Mouse (Mus musculus) heart, embryonic 14.5 days (tissue): Measurements from ENCODE around the gene Arap2. TPM values are rescaled to one million over a fixed set of nuclear protein-coding genes. Genes with fewer than 3 reads are reported as not detected.
"Not testable (repeated sequence)": the region's sequence is repeated elsewhere in the genome, so short reads cannot be mapped to it uniquely, and the experiment has no call there.

Experiments
- ATAC-seq: fragments of 200-750 bp; cut with Nextera tagmentation; 2 replicates; pipeline ENCODE4 v1.8.0; 2017; ENCODE audit warnings: low read depth, moderate TSS enrichment; ENCODE audit not compliant: insufficient number of reproducible peaks, insufficient read depth, low FRiP score
- H3K27ac ChIP-seq, 2 experiments: fragments of 200-500 bp in 1 of 2; fragments of 300-500 bp in 1 of 2; sonication (generic) in 1 of 2; replicated peaks in 1 of 2; 2 replicates each; pipeline ENCODE4 v1.5.1; 2012 to 2014; ENCODE audit warnings: low read depth in 2 of 2, low read length in 2 of 2, control low read depth in 1 of 2, mild to moderate bottlenecking in 1 of 2, mixed read lengths in 1 of 2; ENCODE audit not compliant: control insufficient read depth in 1 of 2, insufficient read depth in 1 of 2
- H3K27me3 ChIP-seq: fragments of 300-500 bp; sonication (generic); 2 replicates; pipeline ENCODE4 v1.6.1; 2014; ENCODE audit warnings: mild to moderate bottlenecking, low read length, control low read depth; ENCODE audit not compliant: control insufficient read depth, insufficient read depth
- H3K36me3 ChIP-seq: fragments of 300-500 bp; sonication (generic); 2 replicates; pipeline ENCODE4 v1.6.1; 2014; ENCODE audit warnings: mild to moderate bottlenecking, control low read depth, low read length, mixed read lengths; ENCODE audit not compliant: control insufficient read depth, insufficient read depth
- H3K4me1 ChIP-seq, 2 experiments: fragments of 200-500 bp in 1 of 2; fragments of 300-500 bp in 1 of 2; sonication (generic) in 1 of 2; 2 replicates each; pipeline ENCODE4 v1.6.1; 2012 to 2014; ENCODE audit warnings: low read length in 2 of 2, control low read depth in 1 of 2, mixed read lengths in 1 of 2; ENCODE audit not compliant: control insufficient read depth in 2 of 2, insufficient read depth in 2 of 2
- H3K4me2 ChIP-seq: fragments of 300-500 bp; sonication (generic); 2 replicates; pipeline ENCODE4 v1.6.1; 2014; ENCODE audit warnings: mild to moderate bottlenecking, low read length
- H3K4me3 ChIP-seq, 2 experiments: fragments of 200-500 bp in 1 of 2; fragments of 300-500 bp in 1 of 2; sonication (generic) in 1 of 2; 2 replicates each; pipeline ENCODE4 v1.5.1; 2012 to 2014; ENCODE audit warnings: low read length in 2 of 2, mild to moderate bottlenecking in 2 of 2, control low read depth in 1 of 2, low read depth in 1 of 2, moderate library complexity in 1 of 2; ENCODE audit not compliant: control insufficient read depth in 1 of 2, insufficient read depth in 1 of 2
- H3K9ac ChIP-seq: fragments of 300-500 bp; sonication (generic); 2 replicates; pipeline ENCODE4 v1.6.1; 2014; ENCODE audit warnings: mild to moderate bottlenecking, low read length
- H3K9me3 ChIP-seq: fragments of 300-500 bp; sonication (generic); 2 replicates; pipeline ENCODE4 v1.6.1; 2016; ENCODE audit warnings: low read length, control low read depth; ENCODE audit not compliant: control insufficient read depth
- WGBS: fragments of 180-500 bp; shearing (Covaris S2); extraction: QIAGEN DNeasy Blood & Tissue Kit; methylation state at CpG from one replicate; pipeline ENCODE4 v1.1.7; 2014; 5-methylcytosine and 5-hydroxymethylcytosine counted together
- polyA plus RNA-seq: library from polyadenylated mRNA; unstranded; fragments of >200 nt; fragmentation: Nextera tagmentation; extraction: Ambion mirVana; gene quantifications from 2 replicates; pipeline ENCODE4 v1.2.1, GENCODE M21; 2014

Gene Arap2
- polyA plus RNA-seq, 1 experiment from 2014 or later = 4.9 TPM

GRCm38 (mm10) chr5:62730573-62730972 is 35.4 kb downstream of the Arap2 start:
- H3K4me2 ChIP-seq, H3K4me3 ChIP-seq, H3K27ac ChIP-seq, H3K36me3 ChIP-seq, ATAC-seq, H3K4me1 ChIP-seq, H3K9me3 ChIP-seq, H3K27me3 ChIP-seq, H3K9ac ChIP-seq: not testable (repeated sequence)
- 62% methylated on average over 7 of the region's 7 CpGs for WGBS

DNA sequence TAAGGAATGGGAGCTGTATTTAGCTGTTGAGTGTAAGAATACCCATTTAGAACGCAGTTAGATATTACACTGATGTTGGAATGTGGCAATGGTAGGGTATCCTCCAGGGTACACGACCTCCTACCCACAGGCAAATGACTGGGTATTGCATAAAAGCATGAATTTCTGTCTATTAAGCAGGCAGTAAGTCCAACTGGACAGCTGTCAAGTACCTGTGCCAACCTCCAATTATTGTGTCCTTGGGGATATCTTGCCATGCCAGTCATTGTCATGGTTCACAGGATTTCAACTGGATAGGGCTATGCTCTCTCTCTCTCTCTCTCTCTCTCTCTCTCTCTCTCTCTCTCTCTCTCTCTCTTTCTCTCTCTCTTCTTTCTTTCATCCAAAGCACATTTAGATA is 40.4 kb downstream of the Arap2 start:
- H3K4me3 ChIP-seq = no peak overlapping the region
- H3K27ac ChIP-seq = no peak overlapping the region
- H3K4me1 ChIP-seq = no peaks in the 10 kb centered on the region
- no peaks in the 10 kb centered on the region for H3K9me3 ChIP-seq
- 77% methylated on average over 2 of the region's 2 CpGs for WGBS
- no peaks in the 10 kb centered on the region for H3K27me3 ChIP-seq
- H3K9ac ChIP-seq = no peak overlapping the region
- no peaks in the 10 kb centered on the region for H3K36me3 ChIP-seq
- no peak overlapping the region for H3K4me2 ChIP-seq
- no peak for ATAC-seq

- H3K27me3 ChIP-seq = no peaks in the 10 kb centered on the region
- 79% methylated on average over 3 of the region's 3 CpGs for WGBS
- no peaks in the 10 kb centered on the region for H3K4me1 ChIP-seq
- H3K4me3 ChIP-seq = no peak overlapping the region
- no peak overlapping the region for H3K27ac ChIP-seq
- no peak for ATAC-seq
- no peak overlapping the region for H3K4me2 ChIP-seq
- no peaks in the 10 kb centered on the region for H3K9me3 ChIP-seq
- H3K9ac ChIP-seq = no peak overlapping the region
- H3K36me3 ChIP-seq = no peaks in the 10 kb centered on the region
These were observed 42.5 kb downstream of the Arap2 start for GRCm38 (mm10) chr5:62723261-62724105.

DNA sequence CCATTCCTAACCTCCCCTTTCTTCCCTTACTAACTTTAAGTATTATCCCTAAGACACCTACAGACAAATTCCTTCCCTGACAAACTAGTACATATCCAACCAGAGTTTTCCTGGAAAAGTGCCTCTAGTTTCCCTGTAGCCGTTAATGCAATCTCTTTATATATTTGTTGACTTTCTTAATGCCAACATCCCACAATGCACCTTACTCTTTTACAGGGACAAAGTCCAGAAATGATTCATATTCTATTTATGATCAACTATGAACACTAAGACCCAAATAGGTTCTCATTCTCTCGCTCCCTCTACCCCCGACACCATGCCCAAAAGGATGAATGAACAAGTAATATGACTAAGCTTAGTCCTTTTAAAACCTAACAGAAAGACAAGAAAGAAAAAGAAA is 49.5 kb downstream of the Arap2 start:
- no peak overlapping the region for H3K4me3 ChIP-seq
- 80% methylated on average over 3 of the region's 3 CpGs for WGBS
- H3K27me3 ChIP-seq = no peaks in the 10 kb centered on the region
- no peaks in the 10 kb centered on the region for H3K4me1 ChIP-seq
- H3K27ac ChIP-seq = no peak overlapping the region
- H3K9ac ChIP-seq = no peak overlapping the region
- no peak overlapping the region for H3K4me2 ChIP-seq
- ATAC-seq = no peak
- H3K36me3 ChIP-seq = no peaks in the 10 kb centered on the region
- H3K9me3 ChIP-seq = no peaks in the 10 kb centered on the region

DNA sequence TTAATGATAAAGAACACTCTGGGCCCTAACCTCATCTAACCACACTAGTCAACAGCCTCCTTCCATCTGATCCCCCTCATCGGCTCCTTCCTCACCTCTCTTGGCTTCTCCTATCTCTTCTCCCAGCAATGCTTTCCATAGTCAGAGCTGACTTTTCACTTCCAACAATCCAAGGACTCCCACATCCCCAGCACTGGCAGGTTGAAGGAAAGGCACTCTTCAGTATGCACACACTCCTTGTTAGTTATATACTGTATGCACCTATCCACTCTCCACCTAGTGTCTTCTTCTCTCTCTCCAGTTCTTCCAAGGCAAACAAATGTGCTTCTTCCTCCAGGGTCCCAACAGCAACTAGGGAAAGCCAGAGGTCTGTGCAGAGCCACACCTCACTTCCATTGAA is 50.0 kb downstream of the Arap2 start:
- Histone ChIP-seq H3K36me3 (no peaks in the 10 kb centered on the region), H3K4me2 (no peak overlapping the region), H3K27me3 (no peaks in the 10 kb centered on the region), H3K4me3 (no peak overlapping the region), H3K9ac (no peak overlapping the region), H3K4me1 (no peaks in the 10 kb centered on the region), H3K9me3 (no peaks in the 10 kb centered on the region), H3K27ac (no peak overlapping the region; a peak in 1 of 4 replicates)
- WGBS = 54% methylated on average over 1 of the region's 1 CpGs
- no peak for ATAC-seq

- Histone ChIP-seq H3K27ac (no peak overlapping the region), H3K4me2 (no peak overlapping the region), H3K9ac (no peak overlapping the region), H3K4me3 (no peak overlapping the region), H3K4me1 (no peaks in the 10 kb centered on the region), H3K9me3 (no peaks in the 10 kb centered on the region), H3K27me3 (no peaks in the 10 kb centered on the region), H3K36me3 (no peaks in the 10 kb centered on the region)
- ATAC-seq = no peak
- 48% methylated on average over 4 of the region's 4 CpGs for WGBS
These were observed 50.5 kb downstream of the Arap2 start for GRCm38 (mm10) chr5:62715436-62715835.

DNA sequence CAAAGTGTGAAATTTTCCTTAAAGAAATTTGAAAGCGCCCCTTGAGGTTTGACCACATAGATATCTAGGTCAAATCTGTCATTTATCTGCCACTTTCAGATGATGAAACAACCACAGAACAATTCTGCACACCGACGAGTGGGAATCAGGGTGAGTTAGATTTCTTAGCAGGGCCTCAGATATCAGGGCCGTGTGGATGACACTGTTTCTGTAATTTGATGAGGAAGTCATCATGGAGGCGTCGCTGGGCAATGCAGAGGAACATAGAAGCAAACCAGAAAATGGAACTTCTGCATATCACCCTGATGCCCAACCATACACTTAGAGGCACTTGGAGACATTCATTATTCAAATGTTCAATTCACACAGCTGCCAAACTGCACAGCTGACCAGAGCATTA is 55.0 kb downstream of the Arap2 start:
- WGBS = 62% methylated on average over 6 of the region's 6 CpGs
- Histone ChIP-seq H3K4me2 (no peak overlapping the region), H3K36me3 (no peaks in the 10 kb centered on the region), H3K4me3 (no peak overlapping the region), H3K27me3 (no peaks in the 10 kb centered on the region), H3K4me1 (no peaks in the 10 kb centered on the region), H3K27ac (no peak overlapping the region), H3K9ac (no peak overlapping the region), H3K9me3 (no peaks in the 10 kb centered on the region)
- no peak for ATAC-seq

DNA sequence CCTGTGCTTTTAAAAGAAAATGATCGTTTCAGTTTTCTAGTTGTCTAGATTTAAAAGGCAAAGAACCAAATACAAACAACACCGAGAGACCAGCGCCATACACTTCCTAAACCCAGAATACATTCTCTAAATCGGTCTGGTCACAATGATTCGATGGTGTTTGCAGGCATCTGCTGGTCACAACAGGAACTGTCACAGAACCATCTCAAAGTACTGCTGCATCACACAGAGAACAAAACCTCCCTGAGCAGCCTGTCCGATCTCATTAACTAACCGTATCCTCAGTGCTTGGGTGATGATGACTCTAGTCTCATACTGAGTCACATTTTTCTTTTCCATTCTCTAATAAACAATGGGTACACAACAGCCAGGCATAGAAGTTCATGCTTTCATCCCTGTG is 59.1 kb downstream of the Arap2 start:
- Histone ChIP-seq H3K36me3 (no peaks in the 10 kb centered on the region), H3K27me3 (no peaks in the 10 kb centered on the region), H3K9ac (no peak overlapping the region), H3K4me1 (no peaks in the 10 kb centered on the region), H3K9me3 (no peaks in the 10 kb centered on the region), H3K4me3 (no peak overlapping the region), H3K27ac (no peak overlapping the region), H3K4me2 (no peak overlapping the region)
- 59% methylated on average over 7 of the region's 7 CpGs for whole genome bisulfite sequencing
- ATAC-seq = no peak
